Mouse (Mus musculus): ENCODE results near the gene D130052B06Rik.

- TF ChIP-seq CTCF (IDR thresholded peaks at IDR 0.05; ENCODE audit: extremely low read depth, insufficient read depth, insufficient read length, insufficient replicate concordance) (no peak), POLR2A (IDR thresholded peaks at IDR 0.05; ENCODE audit: low read depth, low read length) (no peak)
These were observed 8.7 kb downstream of the D130052B06Rik start for GRCm38 (mm10) chr11:33607784-33608183.

Measured in spleen, adult 2 months (tissue).